Mouse (Mus musculus) MEL (cell line): ENCODE measurements around the gene Kcnk3.

Source experiments
- RAD21 ChIP-seq: IDR thresholded peaks from 2 replicates; pipeline ENCODE4 v1.6.1; 2011; ENCODE audit warnings: mild to moderate bottlenecking, low read depth, low read length, improper control_type of control experiment
- ZC3H11A ChIP-seq: IDR thresholded peaks from 2 replicates; pipeline ENCODE4 v1.6.1; 2012; ENCODE audit warnings: low read depth, mild to moderate bottlenecking, inconsistent platforms, low read length, improper control_type of control experiment

DNA sequence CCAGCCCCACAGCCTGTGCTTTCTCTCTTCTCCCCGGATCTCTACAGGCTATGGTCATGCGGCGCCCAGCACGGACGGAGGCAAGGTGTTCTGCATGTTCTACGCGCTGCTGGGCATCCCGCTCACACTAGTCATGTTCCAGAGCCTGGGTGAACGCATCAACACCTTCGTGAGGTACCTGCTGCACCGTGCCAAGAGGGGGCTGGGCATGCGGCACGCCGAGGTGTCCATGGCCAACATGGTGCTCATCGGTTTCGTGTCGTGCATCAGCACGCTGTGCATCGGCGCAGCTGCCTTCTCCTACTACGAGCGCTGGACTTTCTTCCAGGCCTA lies 33.8 kb downstream of the Kcnk3 start:
- no peak for TF ChIP-seq ZC3H11A
- TF ChIP-seq RAD21: no peak
